Mouse (Mus musculus) ES-E14 (cell line): ENCODE results near the gene Calm3. TPM values are rescaled to one million over a fixed set of nuclear protein-coding genes. Genes with fewer than 3 reads are reported as not detected.
A peak's percentile ranks its signal among the peaks of the same experiment; 100 is the strongest.

Source experiments
- DNase-seq: peaks from one replicate; pipeline ENCODE4 v3.0.0-alpha.2; 2013; ENCODE audit warnings: low read depth, low spot score
- H3K27ac ChIP-seq: 2 replicates; pipeline ENCODE4 v1.5.1; 2012; ENCODE audit warnings: low read depth, mild to moderate bottlenecking, low read length, moderate library complexity, mixed read lengths; ENCODE audit not compliant: poor library complexity, insufficient read depth, severe bottlenecking
- H3K36me3 ChIP-seq: 2 replicates; pipeline ENCODE4 v1.6.1; 2012; ENCODE audit warnings: mild to moderate bottlenecking, low read length, moderate library complexity, mixed read lengths; ENCODE audit not compliant: control insufficient read depth, poor library complexity, insufficient read depth, severe bottlenecking
- H3K4me1 ChIP-seq, 2 experiments: fragments of 150-350 bp in 1 of 2; sonication (generic) in 1 of 2; 2 replicates each; pipeline ENCODE4 v1.6.1; 2012; ENCODE audit warnings: low read length in 2 of 2, mild to moderate bottlenecking in 1 of 2, mixed read lengths in 1 of 2; ENCODE audit not compliant: control insufficient read depth in 2 of 2, insufficient read depth in 2 of 2, poor library complexity in 1 of 2
- H3K4me3 ChIP-seq, 2 experiments: fragments of 150-350 bp in 1 of 2; sonication (generic) in 1 of 2; 2 replicates each; pipeline ENCODE4 v1.5.1; 2012; ENCODE audit warnings: low read length in 2 of 2, low read depth in 1 of 2, mild to moderate bottlenecking in 1 of 2, mixed read lengths in 1 of 2; ENCODE audit not compliant: insufficient read depth in 1 of 2, poor library complexity in 1 of 2, severe bottlenecking in 1 of 2
- H3K9ac ChIP-seq: 2 replicates; pipeline ENCODE4 v1.6.1; 2012; ENCODE audit warnings: low read depth, mild to moderate bottlenecking, low read length, mixed read lengths; ENCODE audit not compliant: poor library complexity, insufficient read depth, severe bottlenecking
- H3K9me3 ChIP-seq: fragments of 150-350 bp; sonication (generic); 2 replicates; pipeline ENCODE4 v1.6.1; 2012; ENCODE audit warnings: low read depth, mild to moderate bottlenecking, low read length; ENCODE audit not compliant: control insufficient read depth, insufficient read depth
- CHD2 ChIP-seq: IDR thresholded peaks from 2 replicates; pipeline ENCODE4 v1.6.1; 2014; ENCODE audit warnings: mild to moderate bottlenecking, low read depth, low read length, inconsistent platforms
- HCFC1 ChIP-seq: IDR thresholded peaks from 2 replicates; pipeline ENCODE4 v1.6.1; 2012; ENCODE audit warnings: low read length, inconsistent platforms, borderline replicate concordance; ENCODE audit not compliant: insufficient read depth
- MAFK ChIP-seq: IDR thresholded peaks from 2 replicates; pipeline ENCODE4 v1.6.1; 2014; ENCODE audit warnings: mild to moderate bottlenecking, low read depth, low read length, inconsistent platforms; ENCODE audit not compliant: insufficient read depth
- ZC3H11A ChIP-seq: IDR thresholded peaks from 2 replicates; pipeline ENCODE4 v1.6.1; 2012; ENCODE audit warnings: low read depth, mild to moderate bottlenecking, inconsistent platforms, low read length, borderline replicate concordance
- ZNF384 ChIP-seq: IDR thresholded peaks from 2 replicates; pipeline ENCODE4 v1.6.1; 2012; ENCODE audit warnings: low read depth, low read length, inconsistent platforms
- in situ Hi-C, 2 experiments: fragments of 600-800 bp; cut with MboI; formaldehyde crosslinking; loops; one replicate each; pipeline ENCODE4 v1.15.1; 2025; ENCODE audit warnings: low sequenced_read_pairs in 2 of 2, inconsistent platforms in 1 of 2; ENCODE audit not compliant: unreplicated experiment in 2 of 2
- total RNA-seq: library from RNA; depleted of rRNA; stranded (reverse); fragments of 300-350 nt; gene quantifications from 2 replicates; pipeline ENCODE4 v1.2.3, GENCODE M21; 2012; rRNA removed

Gene Calm3
- 163 and 198 TPM in 2 replicates for total RNA-seq

GRCm38 (mm10) chr7:16924037-16924834 lies at the start of gene Calm3:
Gene Calm3 (minus strand): TSS chr7:16924114.
- Histone ChIP-seq H3K9me3 (no peaks in the 10 kb centered on the region), H3K9ac (peak within 1 kb of the TSS; percentile 89), H3K36me3 (peaks cover 15% of the 10 kb centered on the region), H3K4me1 (peaks cover 0 to 24% of the 10 kb centered on the region in 2 experiments; a peak in 1 of 4 replicates), H3K4me3 (peak within 1 kb of the TSS; percentile 87 to 91), H3K27ac (peak within 1 kb of the TSS; percentile 84)
- TF ChIP-seq CHD2 (peak; percentile 79), HCFC1 (peak; percentile 67), ZC3H11A (no peak)
- DNase-seq = peak; percentile 99
- in situ Hi-C loops = loop anchor here in 1 of 2 experiments (25.0 kb wide), 1 partner anchor 112 kb away; the partner anchor contains the start of genes Fkrp and Strn4

- peaks cover 0 to under 1% of the 10 kb centered on the region in 2 experiments; a peak in 1 of 4 replicates for H3K4me1 ChIP-seq
These were observed 47.2 kb upstream of the Calm3 start for GRCm38 (mm10) chr7:16971160-16971559.

GRCm38 (mm10) chr7:16968414-16968813 lies 44.5 kb upstream of the Calm3 start:
- no peak overlapping the region for H3K4me3 ChIP-seq
- no peaks in the 10 kb centered on the region for H3K36me3 ChIP-seq
- H3K27ac ChIP-seq = no peak overlapping the region
- in situ Hi-C loops = no loop called here
- no peak overlapping the region for H3K9ac ChIP-seq
- H3K4me1 ChIP-seq = no peaks in the 10 kb centered on the region
- no peaks in the 10 kb centered on the region for H3K9me3 ChIP-seq
- TF ChIP-seq CHD2 = no peak
- no peak for TF ChIP-seq MAFK
- no peak for TF ChIP-seq ZC3H11A
- no peak for TF ChIP-seq HCFC1
- no peak for TF ChIP-seq ZNF384
- DNase-seq = no peak

More at GRCm38 (mm10) chr7:16971160-16971559, 47.2 kb upstream of the Calm3 start:
- no peak overlapping the region for H3K9ac ChIP-seq
- no peak overlapping the region for H3K27ac ChIP-seq
- no peak for DNase-seq
- no peaks in the 10 kb centered on the region for H3K36me3 ChIP-seq
- in situ Hi-C loops = no loop called here
- no peak overlapping the region for H3K4me3 ChIP-seq
- H3K9me3 ChIP-seq = no peaks in the 10 kb centered on the region
- TF ChIP-seq ZC3H11A (no peak), ZNF384 (no peak), MAFK (no peak), CHD2 (no peak), HCFC1 (no peak)

- no peak overlapping the region for H3K4me3 ChIP-seq
- no peak overlapping the region for H3K27ac ChIP-seq
- no peaks in the 10 kb centered on the region for H3K9me3 ChIP-seq
These were observed 37.8 kb upstream of the Calm3 start for GRCm38 (mm10) chr7:16961678-16962077.

More at GRCm38 (mm10) chr7:16961678-16962077, 37.8 kb upstream of the Calm3 start:
- TF ChIP-seq HCFC1 (no peak), ZNF384 (no peak)
- in situ Hi-C loops = no loop called here
- no peak overlapping the region for H3K9ac ChIP-seq
- DNase-seq = no peak
- no peaks in the 10 kb centered on the region for H3K36me3 ChIP-seq
- peaks cover 0 to 3% of the 10 kb centered on the region in 2 experiments; a peak in 1 of 4 replicates for H3K4me1 ChIP-seq
